Mouse (Mus musculus): ENCODE data around the gene Trpm3. TPM values are rescaled to one million over a fixed set of nuclear protein-coding genes. Genes with fewer than 3 reads are reported as not detected.
"Not testable (repeated sequence)": the region's sequence is repeated elsewhere in the genome, so short reads cannot be mapped to it uniquely, and the experiment has no call there.

Gene Trpm3
- total RNA-seq, 2 experiments from 2014 or later = not detected

- ATAC-seq (replicated peaks; ENCODE audit: low FRiP score, low TSS enrichment, poor library complexity, severe bottlenecking) = no peak
These were observed 665.5 kb downstream of the Trpm3 start for GRCm38 (mm10) chr19:22804311-22804710.

- ATAC-seq (replicated peaks; ENCODE audit: low FRiP score, low TSS enrichment, poor library complexity, severe bottlenecking) = no peak
These were observed 671.4 kb downstream of the Trpm3 start for GRCm38 (mm10) chr19:22810247-22810646.

GRCm38 (mm10) chr19:22821741-22822140 is 682.9 kb downstream of the Trpm3 start:
- ATAC-seq (replicated peaks; ENCODE audit: low FRiP score, low TSS enrichment, poor library complexity, severe bottlenecking) = no peak

GRCm38 (mm10) chr19:22823491-22823981 is 684.7 kb downstream of the Trpm3 start:
- no peak for ATAC-seq (replicated peaks; ENCODE audit: low FRiP score, low TSS enrichment, poor library complexity, severe bottlenecking)

- ATAC-seq (replicated peaks; ENCODE audit: low FRiP score, low TSS enrichment, poor library complexity, severe bottlenecking) = no peak
These were observed 687.0 kb downstream of the Trpm3 start for GRCm38 (mm10) chr19:22825812-22826211.

GRCm38 (mm10) chr19:22828198-22828742 is 689.4 kb downstream of the Trpm3 start:
- ATAC-seq (replicated peaks; ENCODE audit: low FRiP score, low TSS enrichment, poor library complexity, severe bottlenecking) = no peak

GRCm38 (mm10) chr19:22841081-22842040 is 702.5 kb downstream of the Trpm3 start:
- no peak for ATAC-seq (replicated peaks; ENCODE audit: low FRiP score, low TSS enrichment, poor library complexity, severe bottlenecking)

- no peak for ATAC-seq (replicated peaks; ENCODE audit: low FRiP score, low TSS enrichment, poor library complexity, severe bottlenecking)
These were observed 703.9 kb downstream of the Trpm3 start for GRCm38 (mm10) chr19:22842697-22843096.

- no peak for ATAC-seq (replicated peaks; ENCODE audit: low FRiP score, low TSS enrichment, poor library complexity, severe bottlenecking)
These were observed 708.9 kb downstream of the Trpm3 start for GRCm38 (mm10) chr19:22847696-22848095.

- ATAC-seq (replicated peaks; ENCODE audit: low FRiP score, low TSS enrichment, poor library complexity, severe bottlenecking) = no peak
These were observed 709.4 kb downstream of the Trpm3 start for GRCm38 (mm10) chr19:22848251-22848650.

GRCm38 (mm10) chr19:22848783-22849576 is 710.1 kb downstream of the Trpm3 start:
- no peak for ATAC-seq (replicated peaks; ENCODE audit: low FRiP score, low TSS enrichment, poor library complexity, severe bottlenecking)

- ATAC-seq (replicated peaks; ENCODE audit: low FRiP score, low TSS enrichment, poor library complexity, severe bottlenecking) = not testable (repeated sequence)
These were observed 712.6 kb downstream of the Trpm3 start for GRCm38 (mm10) chr19:22851423-22851822.

GRCm38 (mm10) chr19:22859644-22860043 is 720.8 kb downstream of the Trpm3 start:
- no peak for ATAC-seq (replicated peaks; ENCODE audit: low FRiP score, low TSS enrichment, poor library complexity, severe bottlenecking)

GRCm38 (mm10) chr19:22867456-22867855 is 728.6 kb downstream of the Trpm3 start:
- ATAC-seq (replicated peaks; ENCODE audit: low FRiP score, low TSS enrichment, poor library complexity, severe bottlenecking) = no peak

- no peak for ATAC-seq (replicated peaks; ENCODE audit: low FRiP score, low TSS enrichment, poor library complexity, severe bottlenecking)
These were observed 731.0 kb downstream of the Trpm3 start for GRCm38 (mm10) chr19:22869853-22870252.

GRCm38 (mm10) chr19:22872456-22872855 is 733.6 kb downstream of the Trpm3 start:
- no peak for ATAC-seq (replicated peaks; ENCODE audit: low FRiP score, low TSS enrichment, poor library complexity, severe bottlenecking)

- ATAC-seq (replicated peaks; ENCODE audit: low FRiP score, low TSS enrichment, poor library complexity, severe bottlenecking) = no peak
These were observed 741.4 kb downstream of the Trpm3 start for GRCm38 (mm10) chr19:22880199-22880598.

- ATAC-seq (replicated peaks; ENCODE audit: low FRiP score, low TSS enrichment, poor library complexity, severe bottlenecking) = no peak
These were observed 743.8 kb downstream of the Trpm3 start for GRCm38 (mm10) chr19:22882670-22883111.

- ATAC-seq (replicated peaks; ENCODE audit: low FRiP score, low TSS enrichment, poor library complexity, severe bottlenecking) = no peak
These were observed 744.3 kb downstream of the Trpm3 start for GRCm38 (mm10) chr19:22883154-22883553.

All from megakaryocyte-erythroid progenitor cell, adult 5-6 weeks (primary cell).